Mouse (Mus musculus) thymus, adult 2 months (tissue): ENCODE measurements around the gene Gm5129. TPM values are rescaled to one million over a fixed set of nuclear protein-coding genes. Genes with fewer than 3 reads are reported as not detected.
"Not testable (repeated sequence)": the region's sequence is repeated elsewhere in the genome, so short reads cannot be mapped to it uniquely, and the experiment has no call there.

Experiments used
- DNase-seq: peaks from one replicate; pipeline ENCODE4 v3.0.0; 2021
- H3K27ac ChIP-seq: fragments of 200-500 bp; 2 replicates; pipeline ENCODE4 v1.5.1; 2012; ENCODE audit warnings: low read length, control low read depth; ENCODE audit not compliant: control insufficient read depth, insufficient read depth
- H3K27me3 ChIP-seq: fragments of 200-500 bp; 2 replicates; pipeline ENCODE4 v1.6.1; 2012; ENCODE audit warnings: mild to moderate bottlenecking, low read length, moderate library complexity, mixed read lengths; ENCODE audit not compliant: control insufficient read depth, insufficient read depth
- H3K36me3 ChIP-seq: fragments of 200-500 bp; 2 replicates; pipeline ENCODE4 v1.6.1; 2012; ENCODE audit warnings: mild to moderate bottlenecking, low read length, moderate library complexity; ENCODE audit not compliant: control insufficient read depth, insufficient read depth
- H3K4me1 ChIP-seq: fragments of 200-500 bp; replicated peaks from 2 replicates; pipeline ENCODE4 v1.6.1; 2012; ENCODE audit warnings: low read length; ENCODE audit not compliant: control insufficient read depth, insufficient read depth
- H3K4me3 ChIP-seq: fragments of 200-500 bp; 2 replicates; pipeline ENCODE4 v1.5.1; 2012; ENCODE audit warnings: mild to moderate bottlenecking, low read length, control low read depth, moderate library complexity; ENCODE audit not compliant: control insufficient read depth, insufficient read depth
- CTCF ChIP-seq: fragments of 200-500 bp; IDR thresholded peaks from 2 replicates; pipeline ENCODE4 v1.5.1; 2012; ENCODE audit warnings: mild to moderate bottlenecking, control low read depth, low read length, moderate library complexity, borderline replicate concordance; ENCODE audit not compliant: control insufficient read depth, poor library complexity, insufficient read depth; ENCODE audit errors: extremely low read depth
- POLR2A ChIP-seq: fragments of 200-500 bp; IDR thresholded peaks from 2 replicates; pipeline ENCODE4 v1.6.1; 2012; ENCODE audit warnings: mild to moderate bottlenecking, low read length, control low read depth, moderate library complexity; ENCODE audit not compliant: control insufficient read depth, poor library complexity, insufficient read depth; ENCODE audit errors: extremely low read depth
- WGBS: fragments of 180-500 bp; shearing (Covaris S2); methylation state at CpG from one replicate; pipeline ENCODE4 v1.1.7; 2018; 5-methylcytosine and 5-hydroxymethylcytosine counted together
- polyA plus RNA-seq: library from polyadenylated mRNA; depleted of rRNA; stranded (reverse); fragments of >200 nt; gene quantifications from 2 replicates; pipeline ENCODE4 v1.2.3, GENCODE M21; 2012; rRNA removed

The Gm5129 gene
- 1.3 TPM in 1 of 2 replicates, not detected in the other for polyA plus RNA-seq

GRCm38 (mm10) chr5:29735557-29736061 is at the start of gene Gm5129, which contains the start of gene Dnajb6:
Gm5129 (minus strand) TSS chr5:29735936.
Dnajb6 (plus strand) TSS chr5:29735688.
- under 1% methylated on average over 46 of the region's 46 CpGs for WGBS
- peak; percentile 98 for DNase-seq
- H3K4me3 ChIP-seq = peak within 1 kb of the TSS; percentile 71
- H3K36me3 ChIP-seq = no peaks in the 10 kb centered on the region
- peaks cover 11% of the 10 kb centered on the region for H3K4me1 ChIP-seq
- H3K27ac ChIP-seq = peak within 1 kb of the TSS; percentile 80
- no peaks in the 10 kb centered on the region for H3K27me3 ChIP-seq
- TF ChIP-seq POLR2A (peak; percentile 73; the same call in 1 of the 2 replicates), CTCF (no peak)

- H3K27me3 ChIP-seq, H3K4me3 ChIP-seq, H3K36me3 ChIP-seq, H3K27ac ChIP-seq, H3K4me1 ChIP-seq, DNase-seq: not testable (repeated sequence)
- 91% methylated on average over 9 of the region's 13 CpGs for WGBS
Observed at GRCm38 (mm10) chr5:29784906-29785305, 49.2 kb upstream of the Gm5129 start.

- H3K27ac ChIP-seq = no peak overlapping the region
- no peaks in the 10 kb centered on the region for H3K27me3 ChIP-seq
- 97% methylated on average over 3 of the region's 3 CpGs for WGBS
- H3K4me1 ChIP-seq = no peaks in the 10 kb centered on the region
- TF ChIP-seq POLR2A (no peak), CTCF (no peak)
- no peak for DNase-seq
- peaks cover 15% of the 10 kb centered on the region; the same call in 1 of the 2 replicates for H3K36me3 ChIP-seq
- H3K4me3 ChIP-seq = no peak overlapping the region
Observed at GRCm38 (mm10) chr5:29782261-29782660, 46.5 kb upstream of the Gm5129 start.

- not testable (repeated sequence) for DNase-seq, H3K4me3 ChIP-seq, H3K4me1 ChIP-seq, H3K27me3 ChIP-seq, H3K27ac ChIP-seq
- H3K36me3 ChIP-seq = peaks cover 18% of the 10 kb centered on the region; the same call in 1 of the 2 replicates
- 95% methylated on average over 9 of the region's 9 CpGs for WGBS
Observed at GRCm38 (mm10) chr5:29779733-29780132, 44.0 kb upstream of the Gm5129 start.

GRCm38 (mm10) chr5:29778029-29778428 is 42.3 kb upstream of the Gm5129 start:
- Histone ChIP-seq H3K27me3 (no peaks in the 10 kb centered on the region), H3K36me3 (peaks cover 18% of the 10 kb centered on the region; the same call in 1 of the 2 replicates), H3K4me3 (no peak overlapping the region), H3K27ac (no peak overlapping the region), H3K4me1 (no peaks in the 10 kb centered on the region)
- WGBS = over 99% methylated on average over 6 of the region's 6 CpGs
- no peak for TF ChIP-seq POLR2A
- no peak for TF ChIP-seq CTCF
- DNase-seq = no peak

GRCm38 (mm10) chr5:29775437-29775836 is 39.7 kb upstream of the Gm5129 start:
- TF ChIP-seq POLR2A (no peak), CTCF (no peak)
- 85% methylated on average over 5 of the region's 5 CpGs for WGBS
- Histone ChIP-seq H3K27me3 (no peaks in the 10 kb centered on the region), H3K4me1 (no peaks in the 10 kb centered on the region), H3K4me3 (no peak overlapping the region), H3K27ac (no peak overlapping the region), H3K36me3 (peaks cover 9% of the 10 kb centered on the region; the same call in 1 of the 2 replicates)
- no peak for DNase-seq

GRCm38 (mm10) chr5:29773460-29774150 is 37.9 kb upstream of the Gm5129 start:
- H3K4me1 ChIP-seq = no peaks in the 10 kb centered on the region
- no peak overlapping the region for H3K4me3 ChIP-seq
- DNase-seq = no peak
- peaks cover 21% of the 10 kb centered on the region; the same call in 1 of the 2 replicates for H3K36me3 ChIP-seq
- H3K27me3 ChIP-seq = no peaks in the 10 kb centered on the region
- H3K27ac ChIP-seq = no peak overlapping the region
- TF ChIP-seq CTCF = no peak
- no peak for TF ChIP-seq POLR2A
- WGBS = 95% methylated on average over 13 of the region's 13 CpGs
